Mouse (Mus musculus) bone marrow, adult 2 months (tissue): ENCODE data around the gene Orai3. TPM values are rescaled to one million over a fixed set of nuclear protein-coding genes. Genes with fewer than 3 reads are reported as not detected.

Experiments used
- H3K27ac ChIP-seq: fragments of 200-500 bp; 2 replicates; pipeline ENCODE4 v1.5.1; 2012; ENCODE audit warnings: low read depth, mild to moderate bottlenecking, control low read depth, inconsistent platforms, low read length; ENCODE audit not compliant: control insufficient read depth, poor library complexity, insufficient read depth
- H3K4me1 ChIP-seq: fragments of 200-500 bp; 2 replicates; pipeline ENCODE4 v1.6.1; 2011; ENCODE audit warnings: low read length; ENCODE audit not compliant: control insufficient read depth, insufficient read depth
- H3K4me3 ChIP-seq: fragments of 200-500 bp; replicated peaks from 2 replicates; pipeline ENCODE3; 2011; ENCODE audit warnings: mild to moderate bottlenecking, low read depth, low read length, control low read depth; ENCODE audit not compliant: control insufficient read depth
- CTCF ChIP-seq: fragments of 200-500 bp; IDR thresholded peaks from 2 replicates; pipeline ENCODE4 v1.5.1; 2011; ENCODE audit warnings: low read length, control low read depth; ENCODE audit not compliant: control insufficient read depth, insufficient read depth
- POLR2A ChIP-seq: fragments of 200-500 bp; IDR thresholded peaks from 2 replicates; pipeline ENCODE4 v1.6.1; 2011; ENCODE audit warnings: low read depth, mild to moderate bottlenecking, control low read depth, low read length, borderline replicate concordance; ENCODE audit not compliant: control insufficient read depth
- WGBS: fragments of 180-500 bp; shearing (Covaris S2); methylation state at CpG from one replicate; pipeline ENCODE4 v1.1.7; 2018; 5-methylcytosine and 5-hydroxymethylcytosine counted together
- polyA plus RNA-seq: library from polyadenylated mRNA; stranded (reverse); fragments of >200 nt; gene quantifications from 2 replicates; pipeline ENCODE4 v1.2.4, GENCODE M21; 2011; ENCODE audit warnings: low replicate concordance; ENCODE audit not compliant: missing spikeins, insufficient read depth, insufficient read length

Gene Orai3
- polyA plus RNA-seq, 1 experiment = 14.6 TPM

DNA sequence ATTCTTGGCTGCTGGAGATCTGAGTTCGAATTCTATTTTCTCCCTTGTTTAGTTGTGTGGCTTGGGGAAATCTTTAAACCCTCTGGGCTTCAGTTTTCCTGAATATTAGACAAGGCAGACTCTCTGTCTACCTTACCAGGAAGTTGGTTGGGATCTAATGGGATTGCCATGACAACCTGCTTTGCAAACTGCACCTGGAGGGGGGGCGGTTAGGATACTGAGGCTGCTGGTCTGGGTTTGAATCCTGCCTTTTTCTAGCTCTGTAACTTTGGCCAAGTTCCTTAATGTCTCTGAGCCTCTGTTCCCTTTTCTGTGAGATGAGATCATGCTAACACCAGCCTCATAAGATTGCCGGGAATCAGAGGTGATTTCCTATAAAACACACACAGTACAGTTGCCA is 52.9 kb downstream of the Orai3 start:
- no peaks in the 10 kb centered on the region for H3K4me1 ChIP-seq
- H3K4me3 ChIP-seq = no peak overlapping the region
- 63% methylated on average over 3 of the region's 3 CpGs for WGBS
- TF ChIP-seq CTCF (no peak), POLR2A (no peak)
- H3K27ac ChIP-seq = no peak overlapping the region

DNA sequence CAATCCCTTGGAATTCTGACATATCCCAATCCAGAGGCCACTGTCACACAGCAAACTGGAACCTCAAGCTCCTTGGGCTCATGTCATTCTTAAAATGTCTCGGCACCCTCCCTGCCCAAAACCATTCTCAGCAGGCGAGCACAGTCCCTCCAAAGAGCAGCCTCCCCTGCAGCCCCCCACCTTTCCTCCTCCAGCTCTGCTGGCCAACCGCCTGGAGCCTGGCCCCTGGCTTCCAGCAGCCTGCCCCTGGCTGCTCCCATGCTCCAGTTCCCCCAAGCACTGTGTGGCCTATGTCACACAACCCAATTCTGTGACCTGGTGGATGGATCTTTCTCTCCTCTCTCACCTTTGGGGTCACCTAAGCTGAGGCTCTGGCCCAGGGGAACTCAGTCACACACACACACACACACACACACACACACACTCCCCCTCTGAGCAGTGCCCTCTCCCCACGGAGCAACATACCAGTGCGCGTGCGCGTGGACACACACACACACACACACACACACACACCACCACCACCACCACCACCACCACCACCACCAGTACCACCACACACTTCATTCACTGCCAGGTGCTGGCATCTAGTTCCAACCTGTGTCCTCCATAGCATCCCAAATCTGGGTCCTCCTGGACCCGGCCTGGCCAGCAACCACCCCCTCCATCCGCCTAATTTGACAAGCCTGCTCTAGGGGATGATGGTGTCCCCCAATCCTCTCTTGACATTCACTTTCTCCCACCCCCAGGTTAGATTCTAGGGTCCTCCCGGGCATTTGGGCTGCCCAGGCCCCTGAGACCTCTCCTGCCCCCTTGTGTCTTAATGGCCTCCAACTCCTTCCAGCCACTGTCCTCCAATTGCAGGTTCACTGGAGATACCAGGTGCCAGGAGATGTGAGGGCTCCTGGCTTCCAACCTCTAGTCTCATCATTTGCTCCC is 53.9 kb downstream of the Orai3 start:
- TF ChIP-seq POLR2A = no peak
- TF ChIP-seq CTCF = no peak
- H3K4me3 ChIP-seq = no peak overlapping the region
- WGBS = 75% methylated on average over 11 of the region's 11 CpGs
- no peaks in the 10 kb centered on the region for H3K4me1 ChIP-seq
- H3K27ac ChIP-seq = no peak overlapping the region

- no peak for TF ChIP-seq POLR2A
- H3K4me3 ChIP-seq = no peak within 1 kb of the TSS
- H3K4me1 ChIP-seq = no peaks in the 10 kb centered on the region
- no peak within 1 kb of the TSS for H3K27ac ChIP-seq
- WGBS = 21% methylated on average over 35 of the region's 38 CpGs
Observed at GRCm38 (mm10) chr7:127824176-127824871, 54.7 kb downstream of the Orai3 start, which contains the start of the genes Stx4a and Stx1b. Gene Stx4a (plus strand): TSS chr7:127824294. Gene Stx1b (minus strand): TSS chr7:127824549.

Other genes with a start within 250 kb of the Orai3 start
- gene Tmem265, start 208.4 kb upstream of the Orai3 start, polyA plus RNA-seq = 20.5 and 41.0 TPM in 2 replicates
- gene Phkg2, start 196.5 kb upstream of the Orai3 start, polyA plus RNA-seq = 83.6 and 169 TPM in 2 replicates
- 9.9 and 15.2 TPM in 2 replicates for gene Ccdc189, start 181.2 kb upstream of the Orai3 start, polyA plus RNA-seq
- gene Rnf40, start 181.0 kb upstream of the Orai3 start, polyA plus RNA-seq = 52.7 and 66.7 TPM in 2 replicates
- 6.3 and 14.2 TPM in 2 replicates for gene Zfp629, start 154.0 kb upstream of the Orai3 start, polyA plus RNA-seq
- gene Bcl7c, start 60.9 kb upstream of the Orai3 start, polyA plus RNA-seq = 44.5 and 65.5 TPM in 2 replicates
- not detected in 2 replicates for gene Ctf1, start 57.1 kb upstream of the Orai3 start, polyA plus RNA-seq
- not detected in 2 replicates for gene Ctf2, start 37.6 kb upstream of the Orai3 start, polyA plus RNA-seq
- 18.8 and 23.0 TPM in 2 replicates for gene Fbxl19, start 25.3 kb upstream of the Orai3 start, polyA plus RNA-seq
- 24.2 and 36.3 TPM in 2 replicates for gene Setd1a, start 6.9 kb downstream of the Orai3 start, polyA plus RNA-seq
- 0.75 TPM in 1 of 2 replicates, not detected in the other for gene Gm49388, start 15.8 kb downstream of the Orai3 start, polyA plus RNA-seq
- gene Hsd3b7, start 30.8 kb downstream of the Orai3 start, polyA plus RNA-seq = 13.3 and 23.4 TPM in 2 replicates
- 246 and 342 TPM in 2 replicates for gene Stx4a, start 54.5 kb downstream of the Orai3 start, polyA plus RNA-seq
- gene Stx1b, start 54.7 kb downstream of the Orai3 start, polyA plus RNA-seq = 1.1 and 1.8 TPM in 2 replicates
- 15.9 and 24.7 TPM in 2 replicates for gene Zfp646, start 106.4 kb downstream of the Orai3 start, polyA plus RNA-seq
- 4.0 and 8.3 TPM in 2 replicates for gene Zfp668, start 107.0 kb downstream of the Orai3 start, polyA plus RNA-seq
- gene Prss53, start 121.2 kb downstream of the Orai3 start, polyA plus RNA-seq = 1.6 TPM in 1 of 2 replicates, not detected in the other
- not detected in 2 replicates for gene Gm21974, start 125.6 kb downstream of the Orai3 start, polyA plus RNA-seq
- gene Vkorc1, start 125.8 kb downstream of the Orai3 start, polyA plus RNA-seq = 15.1 and 22.3 TPM in 2 replicates
- 42.4 and 66.8 TPM in 2 replicates for gene Bckdk, start 134.3 kb downstream of the Orai3 start, polyA plus RNA-seq
- gene Kat8, start 142.7 kb downstream of the Orai3 start, polyA plus RNA-seq = 14.5 and 15.7 TPM in 2 replicates
- 1.8 TPM in 1 of 2 replicates, not detected in the other for gene Prss8, start 160.3 kb downstream of the Orai3 start, polyA plus RNA-seq
- 1.3 and 4.3 TPM in 2 replicates for gene Prss36, start 176.9 kb downstream of the Orai3 start, polyA plus RNA-seq
- gene Fus, start 197.6 kb downstream of the Orai3 start, polyA plus RNA-seq = 627 and 763 TPM in 2 replicates
- gene Pycard, start 224.1 kb downstream of the Orai3 start, polyA plus RNA-seq = 17.7 and 19.9 TPM in 2 replicates
- gene Trim72, start 234.1 kb downstream of the Orai3 start, polyA plus RNA-seq = 0.45 and 1.1 TPM in 2 replicates